Mouse (Mus musculus) brain, embryonic 14.5 days (tissue): ENCODE results near the gene Rwdd2a. TPM values are rescaled to one million over a fixed set of nuclear protein-coding genes. Genes with fewer than 3 reads are reported as not detected.
A peak's percentile ranks its signal among the peaks of the same experiment; 100 is the strongest.

Source experiments
- DNase-seq: peaks from one replicate; pipeline ENCODE4 v3.0.0-alpha.2; 2011; ENCODE audit warnings: low read depth
- CTCF ChIP-seq: fragments of 200-500 bp; IDR thresholded peaks from 2 replicates; pipeline ENCODE4 v1.5.1; 2012; ENCODE audit warnings: inconsistent platforms, mild to moderate bottlenecking, moderate library complexity, borderline replicate concordance; ENCODE audit not compliant: insufficient read depth, insufficient read length; ENCODE audit errors: extremely low read depth
- POLR2A ChIP-seq: fragments of 200-500 bp; IDR thresholded peaks from 2 replicates; pipeline ENCODE4 v1.6.1; 2012; ENCODE audit warnings: mild to moderate bottlenecking, inconsistent platforms, borderline replicate concordance; ENCODE audit not compliant: poor library complexity, insufficient read depth, insufficient read length, severe bottlenecking; ENCODE audit errors: extremely low read depth
- polyA plus RNA-seq: library from polyadenylated mRNA; depleted of rRNA; stranded (reverse); fragments of >200 nt; gene quantifications from 2 replicates; pipeline ENCODE4 v1.2.3, GENCODE M21; 2012; rRNA removed

Gene Rwdd2a
- 5.5 and 6.5 TPM in 2 replicates for polyA plus RNA-seq

DNA sequence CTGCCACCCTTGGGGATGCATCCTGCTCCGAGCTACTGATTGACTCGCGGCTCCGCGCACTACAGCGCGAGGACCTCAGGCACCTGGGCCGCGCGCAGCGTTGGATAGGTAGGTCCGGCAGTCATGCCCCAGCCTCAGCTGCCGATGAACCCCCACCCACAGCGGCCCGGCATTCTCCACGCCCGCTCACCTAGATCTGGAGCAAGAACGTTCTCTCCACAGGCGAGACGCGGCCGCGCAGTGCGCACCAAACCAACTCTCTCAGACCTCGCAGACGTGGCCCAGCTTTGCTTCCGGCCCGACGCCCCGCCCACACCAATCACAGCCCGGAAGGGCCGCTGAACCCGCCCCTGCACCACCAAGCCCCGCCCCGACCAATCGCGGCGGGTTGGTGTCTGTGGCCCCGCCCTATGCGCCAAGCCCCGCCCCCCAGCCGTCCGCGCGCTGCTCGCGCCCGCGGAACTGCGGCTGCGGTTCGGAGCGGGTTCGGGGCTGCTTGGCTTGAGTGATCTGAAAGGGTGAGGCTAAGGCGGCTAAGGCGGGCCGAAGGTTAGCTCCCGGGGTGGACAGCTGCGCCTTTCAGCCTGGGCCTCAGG, at the start of gene Rwdd2a, which contains the start of gene Pgm3:
Gene Rwdd2a (plus strand): TSS at position 452 of the 596 bp plus-strand sequence.
Gene Pgm3 (minus strand): TSS at position 303 of the 596 bp plus-strand sequence.
- DNase-seq: peak; percentile 98
- TF ChIP-seq POLR2A (peak; percentile 70), CTCF (no peak)

DNA sequence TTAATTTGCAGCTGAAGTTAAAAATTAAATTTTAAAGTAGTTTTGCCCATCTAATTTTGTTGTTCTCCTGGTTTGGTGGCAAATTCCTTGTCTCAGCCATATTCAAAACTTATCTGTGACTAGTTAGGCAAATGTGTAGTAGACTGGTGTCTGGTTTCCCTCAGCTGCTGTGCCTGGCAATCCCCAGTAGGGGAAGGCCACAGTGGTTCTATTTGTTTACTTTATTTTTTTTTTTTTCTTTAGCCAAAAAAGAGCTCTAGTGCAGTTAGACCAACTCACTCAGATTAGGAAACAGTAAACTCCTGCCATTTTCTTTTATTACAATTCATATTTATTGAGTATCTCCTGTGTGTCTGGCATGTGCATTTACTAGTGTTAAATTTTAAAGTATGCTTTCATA, 49.5 kb upstream of the Rwdd2a start:
- no peak for DNase-seq
- TF ChIP-seq POLR2A (no peak), CTCF (no peak)

DNA sequence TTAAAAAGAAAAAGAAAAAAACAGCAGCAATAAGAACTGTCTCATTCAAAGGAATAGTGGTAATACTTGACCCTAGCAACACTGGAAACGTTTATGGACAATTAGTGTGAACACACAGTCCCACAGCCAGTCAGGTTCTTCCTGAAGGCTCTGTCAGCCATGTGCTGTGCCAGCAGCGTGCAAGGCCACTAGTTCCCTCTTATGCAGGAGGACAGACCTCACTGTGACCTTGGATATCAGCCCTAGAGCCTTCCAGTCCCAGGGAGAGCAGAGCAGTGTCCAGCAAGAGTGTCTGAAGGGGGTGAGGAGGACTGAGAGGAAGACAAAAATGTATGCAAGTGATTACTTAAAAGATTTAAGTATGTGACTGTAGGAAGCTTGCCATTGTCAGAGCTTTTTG, 46.2 kb upstream of the Rwdd2a start:
- DNase-seq: no peak
- TF ChIP-seq POLR2A (no peak), CTCF (no peak)

DNA sequence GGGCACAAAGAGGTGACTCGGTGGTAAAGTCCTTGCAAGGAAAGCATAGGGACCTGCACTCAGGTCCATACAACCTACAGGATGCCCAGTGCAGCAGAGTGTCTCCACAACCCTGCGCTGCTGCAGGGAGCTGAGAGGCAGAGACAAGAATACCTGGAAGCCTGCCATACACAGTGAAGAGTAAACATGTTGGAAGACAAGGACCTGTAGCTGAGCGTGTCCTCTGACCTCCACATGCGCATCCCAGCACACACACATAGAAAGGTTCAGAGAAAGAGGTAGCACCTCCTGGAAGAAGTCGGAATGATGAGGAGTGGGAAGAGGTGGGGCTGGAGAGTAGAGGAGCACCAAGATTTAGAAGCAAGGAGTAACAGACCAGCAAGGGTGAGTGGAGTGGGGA, 37.7 kb upstream of the Rwdd2a start:
- no peak for TF ChIP-seq CTCF
- no peak for TF ChIP-seq POLR2A
- no peak for DNase-seq

DNA sequence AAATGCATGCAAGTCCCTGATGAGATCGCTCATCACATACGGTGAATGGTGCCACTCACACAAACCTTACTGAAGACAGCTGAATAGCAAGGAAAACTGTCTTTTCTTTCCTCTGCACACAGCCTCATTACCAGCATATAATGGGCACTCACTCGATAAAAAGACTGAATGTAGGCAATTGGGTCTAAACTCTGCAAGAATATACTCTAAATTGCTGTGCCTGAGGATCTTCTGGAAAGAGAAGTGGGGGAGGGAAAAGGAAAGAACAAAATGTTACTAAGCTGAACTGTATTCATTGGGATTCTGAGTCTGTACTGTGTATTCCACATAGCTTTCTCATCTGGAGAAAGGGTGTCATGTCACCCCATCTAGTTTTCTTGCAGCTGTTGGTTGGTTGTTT, 28.3 kb upstream of the Rwdd2a start:
- TF ChIP-seq POLR2A (no peak), CTCF (no peak)
- peak; percentile 52 for DNase-seq

DNA sequence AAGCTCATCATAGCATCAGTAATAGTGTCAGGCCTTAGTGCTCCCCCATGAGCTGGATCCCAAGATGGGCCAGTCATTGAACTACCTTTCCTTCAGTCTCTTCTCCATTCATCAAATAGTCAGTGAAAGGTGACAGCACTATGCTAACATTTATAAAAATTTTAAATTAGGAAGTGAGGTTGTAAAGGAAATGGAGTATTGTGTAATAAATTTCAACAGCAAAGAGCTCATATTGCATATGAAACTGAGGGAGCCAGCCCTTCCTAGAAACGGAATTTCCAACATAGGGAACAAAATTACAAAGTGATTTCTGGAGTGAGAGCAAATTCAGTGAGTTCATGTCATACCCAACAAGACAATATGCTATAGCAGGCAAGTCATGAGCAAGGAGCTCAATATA, 27.2 kb upstream of the Rwdd2a start:
- TF ChIP-seq POLR2A (no peak), CTCF (no peak)
- DNase-seq: no peak

DNA sequence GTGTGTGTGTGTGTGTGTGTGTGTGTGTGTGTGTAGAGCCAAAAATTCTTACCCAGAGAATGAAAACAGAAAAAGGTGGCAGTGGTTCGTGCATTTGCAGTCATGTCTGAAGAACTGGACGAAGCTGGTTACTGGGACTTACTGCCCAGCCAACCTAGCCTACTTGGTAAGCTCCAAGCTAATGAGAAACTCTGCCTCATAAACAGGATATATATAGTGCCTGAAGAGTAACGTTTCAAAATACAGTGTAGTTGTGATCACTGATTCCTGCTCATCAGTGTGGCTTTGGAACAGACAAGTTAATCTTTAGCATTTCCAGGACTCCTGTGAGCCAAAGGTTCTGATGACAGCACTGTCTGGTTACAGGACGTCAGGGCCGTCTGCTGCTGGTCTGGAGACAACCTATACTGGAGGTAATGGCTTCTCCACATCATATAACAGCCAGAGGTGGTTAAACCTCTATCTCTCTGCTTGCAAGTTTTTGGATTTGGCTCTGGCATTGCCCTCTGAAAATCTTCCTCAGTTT, 22.1 kb upstream of the Rwdd2a start:
- DNase-seq: no peak
- TF ChIP-seq CTCF (no peak), POLR2A (no peak)

DNA sequence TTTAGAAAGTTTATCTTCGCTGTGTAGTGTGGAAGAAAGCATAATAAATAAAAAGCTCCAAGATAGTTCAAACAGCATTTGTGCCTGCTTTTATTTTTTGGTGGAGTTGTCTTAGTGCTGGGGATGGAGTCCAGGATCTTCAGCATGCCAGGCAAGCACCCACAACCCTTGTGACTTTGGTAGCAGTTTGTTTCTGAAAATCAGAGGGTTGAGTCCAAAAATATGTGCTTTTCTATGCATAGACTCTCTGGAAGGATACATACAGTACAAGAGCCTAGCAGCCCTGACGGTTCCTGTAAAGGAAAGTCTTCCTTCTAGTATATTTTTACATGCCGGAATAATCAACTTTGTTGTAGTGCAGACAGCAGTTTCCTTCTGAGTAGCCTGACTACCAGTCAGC, 21.1 kb upstream of the Rwdd2a start:
- DNase-seq: no peak
- TF ChIP-seq CTCF (no peak), POLR2A (no peak)

DNA sequence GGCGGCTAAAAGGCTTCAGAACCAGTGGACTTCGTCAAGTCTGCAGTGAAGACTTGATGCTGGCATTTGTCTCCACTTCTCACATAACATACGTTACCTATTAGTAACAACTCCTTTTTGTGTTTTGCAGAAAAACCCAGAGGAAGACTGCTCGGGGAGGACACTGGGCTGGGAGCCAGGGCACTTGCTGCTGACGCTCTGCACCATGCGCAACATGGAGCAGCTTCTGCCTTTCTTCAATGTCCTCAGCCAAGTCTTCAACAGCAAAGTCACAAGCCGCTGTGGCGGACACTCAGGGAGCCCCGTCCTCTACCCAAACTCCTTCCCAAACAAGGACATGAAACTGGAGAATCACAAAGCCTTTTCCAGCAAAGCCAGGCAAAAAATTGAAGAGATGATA, 17.9 kb upstream of the Rwdd2a start:
- no peak for DNase-seq
- TF ChIP-seq CTCF (no peak), POLR2A (no peak)

DNA sequence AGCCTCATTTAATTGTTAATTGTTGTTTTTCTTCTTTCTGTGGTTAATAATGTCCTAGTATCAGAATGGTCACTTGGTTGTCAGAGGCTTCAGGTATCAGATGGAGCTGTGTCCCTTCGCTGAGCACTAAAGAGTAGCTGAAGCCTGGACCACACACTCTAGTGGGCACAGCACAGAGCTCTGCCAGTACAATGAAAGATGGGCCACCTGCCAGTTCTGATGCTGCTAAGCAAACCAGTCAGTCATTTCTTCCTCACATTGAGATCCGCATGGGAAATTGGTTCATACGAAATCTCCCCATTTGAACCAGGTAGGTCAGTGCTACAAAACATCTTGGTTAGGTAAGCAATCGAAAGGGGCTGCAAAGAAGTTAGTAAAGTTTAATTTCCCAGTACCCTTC, 17.1 kb upstream of the Rwdd2a start:
- no peak for TF ChIP-seq CTCF
- no peak for TF ChIP-seq POLR2A
- DNase-seq: peak; percentile 15

DNA sequence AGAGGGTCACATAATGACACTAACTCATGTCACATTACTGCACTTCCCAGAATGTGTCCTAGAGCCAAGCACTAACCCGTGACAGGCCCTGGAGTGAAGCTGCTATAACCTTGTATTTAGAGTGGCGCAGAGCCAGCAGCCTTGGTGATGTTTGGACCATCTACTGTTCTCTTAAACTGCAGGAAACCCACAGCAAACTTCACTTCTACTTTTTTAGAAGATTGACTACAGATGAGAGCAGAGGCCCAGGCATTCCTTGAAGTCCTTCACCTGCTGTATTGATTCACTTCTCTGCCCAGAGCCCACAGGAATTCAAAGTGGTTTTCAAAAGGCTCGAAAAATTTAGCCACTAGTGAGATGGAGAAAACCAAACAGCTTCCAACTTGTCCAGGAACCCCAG, 11.2 kb upstream of the Rwdd2a start:
- no peak for TF ChIP-seq POLR2A
- no peak for TF ChIP-seq CTCF
- no peak for DNase-seq

DNA sequence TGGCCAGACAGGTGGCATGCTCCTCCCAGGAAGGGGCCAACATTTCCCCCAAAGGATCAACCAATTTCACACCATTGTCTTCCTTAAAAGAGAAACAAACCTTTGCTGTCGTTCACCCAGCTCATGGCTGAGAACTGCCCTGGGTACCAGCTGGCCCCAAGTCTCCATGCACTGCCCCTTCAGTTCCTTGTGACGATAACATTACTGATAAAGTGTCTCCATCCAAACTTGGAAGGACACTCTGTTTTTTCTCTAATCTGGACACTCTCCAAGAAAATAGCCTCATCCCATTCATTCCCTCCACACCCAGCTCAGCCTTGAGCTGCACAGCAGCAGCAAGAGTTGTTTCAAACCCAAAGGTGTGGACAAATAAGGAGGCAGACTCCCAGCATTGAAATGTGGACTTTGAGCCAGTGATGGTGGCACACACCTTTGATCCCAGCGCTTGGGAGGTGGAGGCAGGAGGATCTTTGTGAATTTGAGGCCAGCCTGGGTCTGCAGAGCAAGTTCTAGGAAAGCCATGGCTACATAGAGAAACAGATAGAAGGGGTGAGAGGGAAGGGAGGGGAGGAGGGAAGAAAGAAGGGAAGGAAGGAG, 2.4 kb upstream of the Rwdd2a start:
- TF ChIP-seq CTCF (no peak), POLR2A (no peak)

More for the DNA sequence above, 2.4 kb upstream of the Rwdd2a start:
- DNase-seq: no peak
